Mouse (Mus musculus): ENCODE results near the gene BC024978. TPM values are rescaled to one million over a fixed set of nuclear protein-coding genes. Genes with fewer than 3 reads are reported as not detected.
A peak's percentile ranks its signal among the peaks of the same experiment; 100 is the strongest.

The BC024978 gene
- polyA plus RNA-seq, 1 experiment from 2014 or later, result 1.5 TPM

DNA sequence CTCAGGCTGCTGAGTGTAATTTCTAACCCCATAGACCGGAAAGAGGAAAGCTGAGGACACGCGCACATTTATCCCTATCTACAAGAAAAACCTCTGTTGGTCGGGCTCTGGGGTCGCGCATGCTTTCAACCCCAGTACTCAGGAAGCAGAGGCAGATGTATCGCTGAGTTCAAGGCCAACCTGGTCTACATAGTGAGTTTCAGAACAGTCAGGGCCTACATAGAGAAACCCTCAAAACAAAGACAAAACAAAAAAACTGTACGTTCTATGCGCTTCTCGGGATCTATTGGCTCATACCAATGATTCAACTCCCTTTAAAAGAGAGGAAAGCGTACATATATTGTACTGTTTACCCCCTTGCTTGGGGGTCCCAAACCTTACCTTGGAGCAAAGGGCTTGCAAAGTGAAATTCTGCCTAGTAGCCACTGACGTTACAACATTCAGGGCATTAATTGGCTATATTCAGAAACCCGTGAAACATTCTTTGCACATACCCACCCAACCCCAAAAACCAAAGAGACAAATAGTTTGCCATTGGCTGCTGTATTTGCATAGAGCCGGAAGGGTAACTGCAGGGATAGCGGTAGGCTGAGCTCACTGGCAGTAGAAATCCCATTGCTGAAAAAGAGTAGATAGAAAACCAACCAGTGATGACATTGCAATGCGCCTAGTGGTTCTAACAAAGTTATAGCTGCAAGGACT is 16.2 kb upstream of the BC024978 start:
- Histone ChIP-seq H3K4me2 (peak overlapping the region; percentile 81), H3K36me3 (peaks cover 30% of the 10 kb centered on the region), H3K9me3 (replicated peaks) (no peaks in the 10 kb centered on the region), H3K27ac (peak overlapping the region; percentile 66), H3K4me3 (peak overlapping the region; percentile 74), H3K4me1 (peaks cover 27% of the 10 kb centered on the region), H3K9ac (peak overlapping the region; percentile 53; the same call in 1 of the 2 replicates), H3K27me3 (replicated peaks) (no peaks in the 10 kb centered on the region)
- 43% methylated on average over 16 of the region's 16 CpGs for WGBS (ENCODE audit: insufficient replicate concordance)
- no peak for ATAC-seq

DNA sequence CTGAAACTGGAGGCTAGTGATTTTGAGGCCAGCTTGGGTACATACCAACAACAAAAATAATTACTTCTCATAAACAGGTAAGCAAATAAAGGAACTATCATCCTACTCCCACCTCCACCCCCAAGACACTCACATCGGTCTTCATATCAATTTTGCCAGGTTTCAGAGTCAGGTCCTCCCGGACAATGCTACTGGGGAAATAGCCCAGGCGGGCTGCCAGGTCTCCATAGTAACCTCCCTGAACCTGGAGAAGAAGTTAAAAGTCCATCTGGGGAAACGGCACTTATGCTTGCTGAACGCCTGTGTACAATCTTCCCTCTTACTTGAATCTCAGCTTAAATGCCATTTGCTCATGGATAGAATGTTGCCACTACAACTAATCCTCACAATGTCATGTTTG is 15.5 kb upstream of the BC024978 start:
- Histone ChIP-seq H3K4me3 (no peak overlapping the region), H3K4me2 (no peak overlapping the region), H3K27ac (0 out of 2 replicates have a peak overlapping the region, but pooled peaks have one; percentile 66), H3K9me3 (replicated peaks) (no peaks in the 10 kb centered on the region), H3K9ac (no peak overlapping the region), H3K27me3 (replicated peaks) (no peaks in the 10 kb centered on the region), H3K36me3 (peaks cover 30% of the 10 kb centered on the region), H3K4me1 (peaks cover 23% of the 10 kb centered on the region)
- 77% methylated on average over 5 of the region's 5 CpGs for WGBS (ENCODE audit: insufficient replicate concordance)
- ATAC-seq, result no peak

DNA sequence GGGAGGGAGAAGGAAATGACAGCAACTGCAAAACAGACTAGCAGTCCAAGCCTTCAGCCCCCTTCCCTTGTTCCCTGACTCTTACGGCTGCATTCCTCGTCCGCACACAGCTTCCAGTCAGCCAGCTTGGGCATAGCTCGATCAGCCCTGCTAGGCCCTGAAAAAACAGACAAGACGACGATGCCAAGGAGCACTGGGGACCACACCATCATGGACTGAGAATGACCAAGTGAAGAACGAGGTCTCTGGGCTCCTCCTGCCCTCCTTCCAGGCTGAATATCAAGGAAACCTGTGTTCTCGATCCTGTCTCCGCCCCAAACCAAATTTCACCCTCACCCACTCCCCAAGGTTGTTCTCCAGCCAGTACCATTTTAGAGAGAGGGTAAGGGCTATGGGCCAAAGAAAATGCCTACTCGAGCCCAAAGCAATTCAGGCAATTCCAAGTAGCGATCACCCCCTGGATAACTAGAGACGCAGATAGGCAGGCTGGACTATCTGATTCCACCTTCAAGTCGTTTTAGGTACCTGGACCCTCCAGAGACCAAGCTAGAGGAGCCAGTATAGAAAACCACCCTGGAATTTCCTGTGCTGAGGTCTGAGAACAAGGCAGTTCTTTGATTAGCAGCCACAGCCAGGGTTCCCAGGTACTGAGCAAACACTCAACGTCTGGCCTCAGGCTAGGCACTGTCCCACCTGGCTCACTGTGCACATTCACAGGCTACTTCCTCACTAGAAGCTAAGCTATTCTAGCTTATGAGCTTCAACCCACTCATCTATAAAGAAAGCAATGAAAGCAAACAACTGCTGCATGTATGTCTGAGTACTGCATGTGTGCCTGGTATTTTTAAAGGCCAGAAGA is 14.5 kb upstream of the BC024978 start, which contains the start of the genes Gm21983 and Mia:
Gene Gm21983 (minus strand): TSS at position 250 of the 859 bp plus-strand sequence.
Gene Mia (minus strand): TSS at position 321 of the 859 bp plus-strand sequence.
- Histone ChIP-seq H3K9ac (no peak within 1 kb of the TSS), H3K9me3 (replicated peaks) (no peaks in the 10 kb centered on the region), H3K4me2 (no peak within 1 kb of the TSS), H3K27me3 (replicated peaks) (no peaks in the 10 kb centered on the region), H3K27ac (0 out of 2 replicates have a peak within 1 kb of the TSS, but pooled peaks have one; percentile 66), H3K4me3 (no peak within 1 kb of the TSS), H3K4me1 (peaks cover 23% of the 10 kb centered on the region), H3K36me3 (peaks cover 33% of the 10 kb centered on the region)
- ATAC-seq, result no peak
- WGBS (ENCODE audit: insufficient replicate concordance), result 68% methylated on average over 14 of the region's 14 CpGs

DNA sequence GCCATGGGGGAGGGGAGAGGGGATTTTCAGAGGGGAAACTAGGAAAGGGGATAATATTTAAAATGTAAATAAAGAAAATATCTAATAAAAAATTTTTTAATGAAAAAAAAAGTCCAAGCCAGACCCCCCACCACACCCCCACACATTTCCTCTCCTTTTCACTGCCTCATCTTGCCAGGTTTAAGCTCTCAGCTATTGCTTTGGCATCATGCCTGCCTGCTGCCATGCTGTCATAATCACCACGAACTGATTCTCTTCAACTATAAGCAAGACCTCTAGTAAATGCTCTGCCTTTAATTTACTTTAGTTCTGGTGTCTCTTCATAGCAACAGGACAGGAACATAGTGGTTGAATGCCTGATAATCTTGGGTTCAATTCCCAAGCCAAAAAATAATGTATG is 13.1 kb upstream of the BC024978 start:
- WGBS (ENCODE audit: insufficient replicate concordance), result 74% methylated on average over 1 of the region's 1 CpGs
- H3K9me3 ChIP-seq (replicated peaks), result no peaks in the 10 kb centered on the region
- ATAC-seq, result no peak

DNA sequence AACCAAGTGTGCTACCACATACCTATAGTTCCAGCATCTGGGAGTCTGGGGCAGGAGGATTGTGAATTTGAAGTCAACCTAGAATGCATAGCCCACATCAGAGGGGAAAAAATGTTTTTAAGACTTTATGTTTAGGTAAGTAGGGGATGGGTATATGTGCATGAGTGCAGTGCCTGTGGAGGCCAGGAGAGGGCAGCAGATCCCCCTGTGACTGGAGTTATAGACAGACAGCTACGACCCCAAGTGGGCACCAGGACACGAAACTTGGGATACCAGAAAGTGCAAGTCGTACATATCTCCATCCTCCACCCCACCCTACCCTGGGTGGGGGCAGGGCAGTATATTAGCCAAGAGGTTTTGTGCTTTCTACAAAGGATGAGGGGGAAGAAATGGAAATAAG is 10.6 kb upstream of the BC024978 start:
- Histone ChIP-seq H3K9me3 (replicated peaks) (no peaks in the 10 kb centered on the region), H3K4me3 (no peak overlapping the region), H3K36me3 (peaks cover 72% of the 10 kb centered on the region), H3K4me2 (no peak overlapping the region), H3K9ac (no peak overlapping the region), H3K4me1 (peaks cover 5% of the 10 kb centered on the region), H3K27ac (no peak overlapping the region), H3K27me3 (replicated peaks) (no peaks in the 10 kb centered on the region)
- ATAC-seq, result no peak
- 25% methylated on average over 3 of the region's 3 CpGs for WGBS (ENCODE audit: insufficient replicate concordance)

More for the DNA sequence above, 13.1 kb upstream of the BC024978 start:
- no peak overlapping the region for H3K4me2 ChIP-seq
- H3K36me3 ChIP-seq, result peaks cover 48% of the 10 kb centered on the region
- H3K9ac ChIP-seq, result no peak overlapping the region
- H3K27me3 ChIP-seq (replicated peaks), result no peaks in the 10 kb centered on the region
- peaks cover 22% of the 10 kb centered on the region for H3K4me1 ChIP-seq
- H3K4me3 ChIP-seq, result no peak overlapping the region
- H3K27ac ChIP-seq, result no peak overlapping the region

DNA sequence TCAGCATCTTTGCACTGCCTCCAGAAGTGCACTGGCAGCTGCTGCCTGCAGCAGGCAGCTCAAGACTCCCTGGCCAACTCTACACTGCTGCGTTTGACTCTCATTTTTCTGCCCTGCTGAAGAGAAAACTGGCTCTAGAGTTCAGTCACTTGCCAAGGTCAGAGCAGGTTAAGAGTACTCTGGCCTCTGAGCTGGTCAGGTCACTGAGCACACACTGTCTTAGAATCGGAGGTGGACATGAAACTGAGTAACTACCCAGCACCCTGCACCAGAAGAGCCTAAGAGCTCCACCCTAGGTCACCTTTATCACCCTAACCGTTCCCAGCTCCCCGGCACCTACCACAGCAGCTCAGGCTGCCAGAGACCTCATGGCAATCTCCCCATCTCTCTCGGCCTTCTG is 9.6 kb upstream of the BC024978 start:
- no peak overlapping the region for H3K4me2 ChIP-seq
- WGBS (ENCODE audit: insufficient replicate concordance), result 67% methylated on average over 5 of the region's 5 CpGs
- H3K4me3 ChIP-seq, result no peak overlapping the region
- peaks cover 83% of the 10 kb centered on the region for H3K36me3 ChIP-seq
- no peak overlapping the region for H3K27ac ChIP-seq
- ATAC-seq, result no peak
- no peaks in the 10 kb centered on the region for H3K9me3 ChIP-seq (replicated peaks)
- H3K9ac ChIP-seq, result no peak overlapping the region
- no peaks in the 10 kb centered on the region for H3K4me1 ChIP-seq
- no peaks in the 10 kb centered on the region for H3K27me3 ChIP-seq (replicated peaks)

DNA sequence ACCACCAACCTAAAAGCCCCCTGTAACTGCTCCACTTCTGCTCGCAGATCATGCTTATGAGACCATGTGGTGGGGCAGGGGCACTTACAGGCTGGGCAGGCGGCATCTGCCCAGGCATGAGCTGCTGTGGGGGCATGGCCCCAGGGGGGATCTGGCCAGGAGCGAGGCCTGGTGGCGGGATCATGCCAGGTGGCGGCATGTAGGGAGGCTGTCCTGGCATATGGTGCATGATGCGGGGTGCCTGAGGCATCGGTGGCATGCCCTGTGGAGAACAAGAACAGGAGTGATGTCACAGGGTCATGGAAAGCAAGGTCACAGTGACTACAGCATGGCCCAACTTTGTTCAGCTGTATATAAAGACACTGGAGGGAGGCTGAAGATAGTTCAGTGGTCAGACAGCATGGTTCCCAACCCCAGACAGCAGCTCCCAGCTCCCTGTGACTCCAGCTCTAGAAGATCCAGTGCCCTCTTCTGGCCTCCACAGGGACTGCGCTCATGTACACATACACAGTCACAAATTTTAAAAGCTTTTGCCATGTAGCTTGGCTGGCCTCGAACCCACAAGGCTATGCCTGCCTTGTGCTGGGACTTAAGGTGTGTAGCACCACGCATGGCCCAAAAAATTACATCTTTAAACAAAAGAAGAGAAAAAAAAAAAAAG is 6.2 kb upstream of the BC024978 start:
- 91% methylated on average over 10 of the region's 10 CpGs for WGBS (ENCODE audit: insufficient replicate concordance)
- Histone ChIP-seq H3K9me3 (replicated peaks) (no peaks in the 10 kb centered on the region), H3K27me3 (replicated peaks) (no peaks in the 10 kb centered on the region), H3K4me1 (peaks cover 9% of the 10 kb centered on the region), H3K4me2 (no peak overlapping the region), H3K9ac (no peak overlapping the region), H3K4me3 (no peak overlapping the region), H3K36me3 (peaks cover 97% of the 10 kb centered on the region), H3K27ac (no peak overlapping the region)
- ATAC-seq, result peak; percentile 15; the same call in 1 of the 2 replicates

DNA sequence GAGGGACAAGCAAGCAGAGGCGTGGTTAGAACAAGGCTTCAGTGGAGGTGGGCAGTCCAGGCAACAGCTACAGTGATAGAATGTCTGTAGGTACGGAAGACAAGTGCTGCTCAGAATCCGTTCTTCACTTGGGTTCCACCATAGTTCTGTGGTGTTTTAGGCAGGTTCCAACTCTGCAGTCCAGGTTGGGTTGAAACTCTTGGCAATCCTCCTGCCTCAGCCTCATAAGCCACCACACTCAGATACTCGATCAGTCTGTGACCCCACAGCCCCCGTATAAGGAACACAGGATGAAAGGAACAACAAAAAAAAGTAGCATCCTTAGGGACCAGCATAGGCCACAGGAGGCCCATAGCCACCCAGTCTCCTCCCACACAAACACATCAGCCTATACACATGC is 3.1 kb upstream of the BC024978 start:
- Histone ChIP-seq H3K4me1 (peaks cover 30% of the 10 kb centered on the region), H3K9ac (no peak overlapping the region), H3K4me2 (no peak overlapping the region), H3K4me3 (no peak overlapping the region), H3K9me3 (replicated peaks) (no peaks in the 10 kb centered on the region), H3K27me3 (replicated peaks) (no peaks in the 10 kb centered on the region), H3K27ac (no peak overlapping the region), H3K36me3 (peaks cover 69% of the 10 kb centered on the region)
- ATAC-seq, result no peak
- WGBS (ENCODE audit: insufficient replicate concordance), result 83% methylated on average over 5 of the region's 5 CpGs

DNA sequence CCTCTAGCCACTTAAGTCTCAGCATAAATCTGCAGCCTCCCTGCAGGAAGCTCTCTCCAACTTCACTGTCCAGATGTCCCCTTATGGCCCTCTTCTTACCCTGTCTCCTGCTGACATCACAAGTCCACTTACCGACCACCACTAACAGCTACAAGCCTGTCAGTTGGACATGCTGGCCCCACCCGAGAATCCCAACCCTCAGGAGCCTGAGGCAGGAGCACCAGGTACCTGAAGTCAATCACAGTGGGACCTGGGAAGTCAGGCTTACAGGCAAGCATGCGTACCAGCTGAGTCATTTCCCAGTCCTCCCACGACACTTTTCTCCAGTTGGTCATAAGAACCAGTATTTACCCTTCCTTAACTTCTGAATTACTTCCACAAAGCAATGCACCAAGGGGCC is 1.9 kb upstream of the BC024978 start:
- Histone ChIP-seq H3K9me3 (replicated peaks) (no peaks in the 10 kb centered on the region), H3K36me3 (peaks cover 65% of the 10 kb centered on the region), H3K27me3 (replicated peaks) (no peaks in the 10 kb centered on the region), H3K4me3 (no peak overlapping the region), H3K4me2 (peak overlapping the region; percentile 25; the same call in 1 of the 2 replicates), H3K9ac (peak overlapping the region; percentile 10), H3K27ac (no peak overlapping the region), H3K4me1 (peaks cover 30% of the 10 kb centered on the region)
- WGBS (ENCODE audit: insufficient replicate concordance), result 72% methylated on average over 4 of the region's 4 CpGs
- no peak for ATAC-seq

DNA sequence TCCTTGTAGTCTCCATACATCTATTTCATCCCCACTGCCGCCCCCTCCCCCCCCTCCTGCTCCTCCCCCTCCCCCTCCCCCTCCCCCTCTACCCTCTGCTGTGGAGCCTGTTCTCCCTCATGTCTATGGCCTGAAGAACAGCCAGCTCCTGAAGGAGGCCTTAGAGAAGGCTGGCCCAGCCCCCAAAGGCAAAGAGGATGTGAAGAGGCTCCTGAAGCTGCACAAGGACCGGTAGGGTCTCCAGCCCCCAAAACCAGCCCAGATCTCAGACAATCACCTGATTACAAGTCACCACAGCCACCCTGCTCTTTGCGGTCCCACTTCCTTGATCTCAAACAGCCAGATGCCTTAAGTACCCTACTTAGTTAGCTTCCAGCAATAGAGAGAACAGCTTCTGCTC is 1.6 kb downstream of the BC024978 start:
- Histone ChIP-seq H3K4me3 (no peak overlapping the region; the same call in 1 of the 2 replicates), H3K4me2 (peak overlapping the region; percentile 87), H3K27me3 (replicated peaks) (no peaks in the 10 kb centered on the region), H3K4me1 (peaks cover 30% of the 10 kb centered on the region), H3K36me3 (peaks cover 44% of the 10 kb centered on the region), H3K9me3 (replicated peaks) (no peaks in the 10 kb centered on the region), H3K9ac (no peak overlapping the region; the same call in 1 of the 2 replicates), H3K27ac (peak overlapping the region; percentile 84; the same call in 1 of the 2 replicates)
- ATAC-seq, result no peak
- 43% methylated on average over 3 of the region's 3 CpGs for WGBS (ENCODE audit: insufficient replicate concordance)

DNA sequence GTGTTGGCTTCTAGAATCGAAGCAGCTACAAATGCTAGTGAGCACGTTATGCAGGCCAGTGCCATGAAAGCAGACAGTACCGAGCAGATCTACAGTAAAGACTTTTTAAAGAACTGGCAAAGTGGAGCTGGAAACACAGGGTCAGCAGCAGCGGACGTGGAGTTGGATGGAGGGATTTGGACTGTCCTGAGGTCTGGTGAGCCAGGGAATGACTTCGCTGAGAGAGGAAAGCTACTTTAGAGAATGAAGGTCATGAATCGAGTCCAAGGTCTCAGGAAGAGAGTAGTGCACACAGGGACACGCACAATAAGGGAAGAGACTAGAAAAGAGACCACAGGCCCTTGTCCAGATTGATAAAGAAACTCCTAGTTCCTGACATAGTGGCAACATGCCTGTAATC is 2.1 kb downstream of the BC024978 start:
- H3K4me3 ChIP-seq, result no peak overlapping the region
- H3K4me1 ChIP-seq, result peaks cover 30% of the 10 kb centered on the region
- ATAC-seq, result no peak
- H3K27ac ChIP-seq, result no peak overlapping the region; the same call in 1 of the 2 replicates
- H3K9ac ChIP-seq, result no peak overlapping the region
- H3K9me3 ChIP-seq (replicated peaks), result no peaks in the 10 kb centered on the region
- H3K36me3 ChIP-seq, result peaks cover 44% of the 10 kb centered on the region
- H3K4me2 ChIP-seq, result no peak overlapping the region
- 80% methylated on average over 8 of the region's 8 CpGs for WGBS (ENCODE audit: insufficient replicate concordance)
- no peaks in the 10 kb centered on the region for H3K27me3 ChIP-seq (replicated peaks)

All from liver, embryonic 12.5 days (tissue).